Mouse (Mus musculus): Measurements from ENCODE around the gene Zfhx3.

Gene Zfhx3

GRCm38 (mm10) chr8:108866430-108866829, 924.0 kb downstream of the Zfhx3 start:
- no peak for DNase-seq (ENCODE audit: low spot score)

GRCm38 (mm10) chr8:108867482-108868258, 925.2 kb downstream of the Zfhx3 start:
- DNase-seq (ENCODE audit: low spot score) = peak; percentile 75

GRCm38 (mm10) chr8:108868259-108869090, 926.0 kb downstream of the Zfhx3 start:
- no peak for DNase-seq (ENCODE audit: low spot score)

GRCm38 (mm10) chr8:108869420-108869819, 927.0 kb downstream of the Zfhx3 start:
- no peak for DNase-seq (ENCODE audit: low spot score)

- no peak for DNase-seq (ENCODE audit: low spot score)
Observed at GRCm38 (mm10) chr8:108869935-108870334, 927.5 kb downstream of the Zfhx3 start.

- DNase-seq (ENCODE audit: low spot score) = no peak
Observed at GRCm38 (mm10) chr8:108870371-108870770, 927.9 kb downstream of the Zfhx3 start.

GRCm38 (mm10) chr8:108875722-108876121, 933.3 kb downstream of the Zfhx3 start:
- DNase-seq (ENCODE audit: low spot score) = no peak

- no peak for DNase-seq (ENCODE audit: low spot score)
Observed at GRCm38 (mm10) chr8:108880101-108880500, 937.7 kb downstream of the Zfhx3 start.

GRCm38 (mm10) chr8:108881336-108881735, 938.9 kb downstream of the Zfhx3 start:
- DNase-seq (ENCODE audit: low spot score) = no peak

GRCm38 (mm10) chr8:108882073-108882472, 939.6 kb downstream of the Zfhx3 start:
- no peak for DNase-seq (ENCODE audit: low spot score)

GRCm38 (mm10) chr8:108883381-108883780, 940.9 kb downstream of the Zfhx3 start:
- no peak for DNase-seq (ENCODE audit: low spot score)

GRCm38 (mm10) chr8:108884947-108885346, 942.5 kb downstream of the Zfhx3 start:
- no peak for DNase-seq (ENCODE audit: low spot score)

- peak; percentile 39 for DNase-seq (ENCODE audit: low spot score)
Observed at GRCm38 (mm10) chr8:108885450-108885849, 943.0 kb downstream of the Zfhx3 start.

GRCm38 (mm10) chr8:108885861-108886260, 943.4 kb downstream of the Zfhx3 start:
- DNase-seq (ENCODE audit: low spot score) = no peak

- DNase-seq (ENCODE audit: low spot score) = peak; percentile 92
Observed at GRCm38 (mm10) chr8:108886599-108887255, 944.3 kb downstream of the Zfhx3 start.

- DNase-seq (ENCODE audit: low spot score) = no peak
Observed at GRCm38 (mm10) chr8:108887256-108887615, 944.8 kb downstream of the Zfhx3 start.

- DNase-seq (ENCODE audit: low spot score) = no peak
Observed at GRCm38 (mm10) chr8:108887890-108888289, 945.4 kb downstream of the Zfhx3 start.

- DNase-seq (ENCODE audit: low spot score) = no peak
Observed at GRCm38 (mm10) chr8:108888924-108889323, 946.5 kb downstream of the Zfhx3 start.

GRCm38 (mm10) chr8:108889406-108889805, 947.0 kb downstream of the Zfhx3 start:
- DNase-seq (ENCODE audit: low spot score) = no peak

GRCm38 (mm10) chr8:108894287-108894686, 951.8 kb downstream of the Zfhx3 start:
- DNase-seq (ENCODE audit: low spot score) = peak; percentile 41

GRCm38 (mm10) chr8:108896468-108897346, 954.3 kb downstream of the Zfhx3 start:
- DNase-seq (ENCODE audit: low spot score) = peak; percentile 71

Data from lung, postnatal 25 days (tissue).